Mouse (Mus musculus): ENCODE results near the gene P2ry13. TPM values are rescaled to one million over a fixed set of nuclear protein-coding genes. Genes with fewer than 3 reads are reported as not detected.

P2ry13 gene
- total RNA-seq, 2 experiments from 2014 or later = 0.92 to 1.4 TPM

DNA sequence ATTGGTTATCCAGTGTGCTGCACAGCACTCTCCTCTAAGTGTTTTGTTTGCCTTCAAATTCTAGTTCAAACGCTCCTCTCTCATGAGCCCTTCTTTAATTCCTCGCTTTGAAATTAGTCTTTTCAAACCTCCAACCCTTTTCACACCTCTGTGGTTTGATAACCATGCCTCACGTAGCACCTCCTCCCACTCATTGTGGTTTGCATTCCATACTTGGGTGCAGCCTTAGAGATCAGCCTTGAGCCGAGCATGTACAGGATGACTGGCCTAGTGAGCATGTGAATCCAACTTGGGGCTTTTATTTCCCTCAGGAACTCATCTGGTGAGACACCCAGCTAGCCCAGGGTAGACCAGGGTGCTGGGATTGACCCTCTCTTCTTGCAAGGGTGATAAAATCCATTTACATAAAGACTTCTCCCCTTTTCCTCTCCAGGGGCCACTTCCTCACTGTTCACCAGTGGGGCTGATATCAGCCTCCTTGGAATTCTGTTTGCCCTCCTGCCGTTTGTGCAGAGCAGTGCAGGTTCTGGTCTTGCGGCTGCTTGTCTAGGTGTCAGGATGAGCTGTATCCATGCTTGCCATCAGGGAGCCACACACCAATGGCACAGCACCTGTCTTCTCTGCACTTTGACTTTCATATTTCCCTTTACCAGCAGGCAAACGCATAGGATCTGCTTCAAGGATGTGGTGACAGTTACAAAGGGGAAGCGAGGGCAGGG lies 6.7 kb downstream of the P2ry13 start:
- DNase-seq (ENCODE audit: low spot score in 2 of 2) = no peak

- no peak for DNase-seq (ENCODE audit: low spot score in 2 of 2)
Measured at GRCm38 (mm10) chr3:59197329-59197948, 13.2 kb downstream of the P2ry13 start.

DNA sequence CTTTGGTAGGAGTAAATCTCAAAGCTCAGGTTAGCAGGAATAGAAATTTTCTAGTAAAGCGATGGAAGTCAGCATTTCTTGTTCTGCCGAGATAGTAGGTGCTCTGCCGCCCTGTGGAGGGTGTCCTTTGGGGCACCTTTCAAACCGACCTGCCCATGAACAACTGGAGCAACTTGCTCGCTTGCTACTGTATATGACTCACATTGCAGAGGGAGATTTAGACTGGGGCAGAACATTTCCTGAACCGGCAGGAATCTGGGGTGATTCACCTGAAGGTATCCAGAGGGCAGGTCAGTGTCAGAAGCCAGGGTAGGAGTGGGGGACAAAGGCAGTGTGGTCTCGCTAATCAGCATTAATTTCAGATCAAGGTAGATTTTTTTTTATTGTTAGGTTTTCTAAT lies 15.7 kb downstream of the P2ry13 start, which contains the start of gene Gpr87:
Gpr87 (minus strand) TSS at position 167 of the 400 bp plus-strand sequence.
- DNase-seq (ENCODE audit: low spot score in 2 of 2) = no peak

GRCm38 (mm10) chr3:59194099-59194498 lies 16.6 kb downstream of the P2ry13 start:
- no peak for DNase-seq (ENCODE audit: low spot score in 2 of 2)

DNA sequence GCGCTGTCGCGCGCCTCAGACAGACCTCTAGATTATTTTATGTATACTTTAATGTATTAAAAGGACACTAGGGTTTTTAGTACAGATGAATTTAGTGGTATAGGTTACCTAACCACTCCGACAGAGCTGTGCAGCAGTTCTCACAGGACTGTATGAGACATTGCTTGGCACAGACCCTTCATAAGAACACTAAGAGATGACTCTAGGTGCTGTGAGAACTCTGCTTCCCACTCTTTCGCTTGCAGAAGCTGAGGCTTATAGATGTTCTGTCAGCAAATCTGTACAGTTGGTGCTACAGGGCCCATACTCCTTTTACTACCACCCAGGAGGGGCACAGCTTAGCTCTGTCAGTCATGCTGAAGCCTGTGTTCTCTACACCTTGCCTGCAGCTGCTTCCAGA lies 19.0 kb downstream of the P2ry13 start:
- DNase-seq (ENCODE audit: low spot score in 2 of 2) = no peak

- no peak for DNase-seq (ENCODE audit: low spot score in 2 of 2)
Measured at GRCm38 (mm10) chr3:59187336-59187735, 23.3 kb downstream of the P2ry13 start.

- DNase-seq (ENCODE audit: low spot score in 2 of 2) = no peak
Measured at GRCm38 (mm10) chr3:59185662-59186061, 25.0 kb downstream of the P2ry13 start.

DNA sequence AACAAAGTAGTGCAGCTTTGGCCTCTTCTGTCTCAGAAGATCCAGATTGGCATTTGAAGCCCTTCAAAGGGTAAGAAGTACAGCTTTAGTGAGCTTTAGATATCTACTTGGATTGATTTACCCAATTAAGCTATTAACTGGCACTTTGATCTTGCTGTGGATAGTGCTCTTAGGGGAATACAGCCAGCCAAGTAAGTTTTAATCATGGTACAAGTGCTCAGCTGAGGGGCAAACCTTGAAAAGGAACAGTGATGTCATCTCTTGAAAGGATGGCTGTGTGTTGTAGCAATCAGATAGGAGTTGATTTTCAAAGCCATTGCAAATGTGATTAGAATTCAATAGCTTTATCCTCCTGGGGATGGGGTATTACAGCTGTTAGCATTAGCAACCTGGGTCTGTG lies 28.6 kb downstream of the P2ry13 start:
- no peak for DNase-seq (ENCODE audit: low spot score in 2 of 2)

DNA sequence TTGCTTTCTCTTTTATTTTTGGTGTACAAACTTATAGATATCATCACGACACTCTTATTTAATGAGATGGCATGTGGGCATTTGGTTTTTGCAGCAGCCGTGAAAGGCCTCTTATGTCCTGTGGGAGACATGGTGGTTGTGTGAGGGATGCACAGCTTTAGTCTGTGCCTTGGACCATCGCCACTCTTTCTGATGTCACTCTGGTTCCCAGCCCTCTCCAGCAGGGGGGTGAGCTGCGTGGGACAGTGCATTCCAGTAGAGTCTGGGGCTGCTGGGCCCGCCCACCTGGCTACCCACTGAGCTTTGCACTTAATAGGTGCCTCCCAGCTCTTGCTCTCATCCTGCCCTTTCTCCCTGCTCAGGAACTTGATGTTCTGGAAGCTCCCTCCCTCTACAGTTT lies 29.5 kb downstream of the P2ry13 start:
- no peak for DNase-seq (ENCODE audit: low spot score in 2 of 2)

GRCm38 (mm10) chr3:59176871-59177270 lies 33.8 kb downstream of the P2ry13 start:
- DNase-seq (ENCODE audit: low spot score in 2 of 2) = no peak

DNA sequence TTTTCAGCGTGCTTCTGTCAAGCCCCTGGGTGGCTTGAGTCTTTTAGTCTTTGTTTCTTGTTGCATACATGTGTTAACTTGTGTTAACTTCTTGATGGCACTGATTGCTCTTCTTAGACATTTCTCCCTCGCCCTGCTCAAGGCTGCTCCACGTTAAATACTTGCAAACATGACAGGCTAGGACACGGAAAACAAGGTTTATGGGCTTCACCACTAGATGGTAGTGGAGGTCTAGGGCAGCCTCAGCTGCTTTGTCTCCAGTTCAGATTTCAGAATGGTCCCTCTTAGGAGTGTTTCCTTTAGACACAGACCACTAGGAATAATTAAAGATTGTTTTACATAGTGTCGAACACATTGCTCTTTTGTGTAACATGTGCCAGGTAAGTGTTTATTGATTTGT lies 35.4 kb downstream of the P2ry13 start:
- no peak for DNase-seq (ENCODE audit: low spot score in 2 of 2)

GRCm38 (mm10) chr3:59174426-59175154 lies 36.1 kb downstream of the P2ry13 start:
- no peak for DNase-seq (ENCODE audit: low spot score in 2 of 2)

GRCm38 (mm10) chr3:59169921-59170627 lies 40.6 kb downstream of the P2ry13 start:
- no peak for DNase-seq (ENCODE audit: low spot score in 2 of 2)

DNA sequence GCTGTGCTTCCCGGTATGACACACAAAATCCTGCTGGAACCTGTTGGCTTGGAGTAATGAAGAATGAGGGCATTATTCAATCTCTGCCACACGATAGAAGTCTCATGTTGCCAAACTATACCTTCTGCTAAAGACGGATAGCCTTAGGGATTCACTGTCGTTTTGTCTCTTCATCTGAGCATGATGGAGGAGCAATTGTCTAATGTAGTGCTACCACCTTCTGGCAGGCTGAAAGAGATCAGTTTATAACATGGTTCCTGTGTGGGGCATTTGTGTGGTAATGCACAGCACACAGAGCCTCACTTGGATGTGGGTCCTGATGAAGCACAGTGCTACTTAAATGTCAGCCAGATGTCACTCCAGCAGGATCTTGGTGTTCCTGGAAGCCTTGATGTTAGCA lies 41.5 kb downstream of the P2ry13 start:
- DNase-seq (ENCODE audit: low spot score in 2 of 2) = no peak

DNA sequence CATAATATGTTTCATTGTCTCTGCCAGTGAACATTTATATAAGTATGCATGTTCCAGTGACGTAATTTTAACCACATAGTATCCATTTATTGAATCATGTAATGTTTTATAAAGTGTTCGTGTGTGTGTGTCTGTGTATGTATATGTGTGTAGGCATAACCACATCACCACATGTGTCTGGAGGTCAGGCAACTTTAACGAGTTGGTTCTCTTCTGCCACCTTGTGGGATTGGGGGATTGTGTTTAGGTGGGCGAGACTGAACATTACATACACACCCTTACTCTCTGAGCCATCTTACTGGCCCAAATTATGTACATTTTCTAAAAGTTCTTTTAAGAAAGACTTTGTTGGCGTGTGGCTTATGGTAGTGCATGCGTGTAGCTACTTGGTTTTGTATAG lies 42.2 kb downstream of the P2ry13 start:
- no peak for DNase-seq (ENCODE audit: low spot score in 2 of 2)

DNA sequence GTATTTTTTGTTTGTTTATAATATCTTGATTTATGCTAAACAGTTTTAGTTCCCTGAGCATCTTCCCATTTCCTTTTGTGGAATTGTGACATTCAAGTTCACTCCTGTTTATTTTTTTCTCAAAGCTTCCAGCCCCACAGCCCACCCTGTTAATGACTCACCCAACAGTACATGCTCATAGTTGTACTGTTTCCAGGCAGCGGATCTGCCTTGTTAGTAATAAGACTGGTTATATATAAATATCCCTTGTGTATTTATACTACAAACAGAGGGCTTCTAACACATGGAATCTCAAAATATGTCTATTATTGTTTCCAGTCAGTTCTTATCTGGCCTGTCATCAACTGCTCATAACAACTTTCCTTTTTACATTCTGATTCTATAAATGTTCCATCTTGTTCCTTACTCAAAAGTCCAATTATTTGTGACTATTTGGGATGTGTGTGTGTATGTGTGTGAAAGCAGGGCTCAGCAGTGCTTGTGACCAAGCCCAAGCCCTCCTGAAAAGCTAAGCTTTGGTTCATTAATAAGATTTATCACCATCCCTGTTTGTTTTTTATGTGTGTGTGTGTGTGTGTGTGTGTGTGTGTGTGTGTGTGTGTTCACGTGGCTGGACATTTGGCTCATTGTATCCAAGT lies 43.1 kb downstream of the P2ry13 start:
- no peak for DNase-seq (ENCODE audit: low spot score in 2 of 2)

GRCm38 (mm10) chr3:59160465-59160864 lies 50.2 kb downstream of the P2ry13 start:
- no peak for DNase-seq (ENCODE audit: low spot score in 2 of 2)
